Mouse (Mus musculus) heart, adult 8-10 months (tissue): ENCODE results near the gene Slc16a12. TPM values are rescaled to one million over a fixed set of nuclear protein-coding genes. Genes with fewer than 3 reads are reported as not detected.
"Not testable (repeated sequence)": the region's sequence is repeated elsewhere in the genome, so short reads cannot be mapped to it uniquely, and the experiment has no call there.

Experiments used
- DNase-seq: peaks from one replicate; pipeline ENCODE4 v3.0.0; 2022; ENCODE audit warnings: low spot score
- microRNA-seq: library from miRNA; unstranded; fragments of <30 nt; microRNA quantifications from one replicate; pipeline ENCODE4 v1.2.0, GENCODE M21; 2022
- total RNA-seq, 4 experiments: library from RNA; stranded (reverse); gene quantifications; 2 replicates each; pipeline ENCODE4 v1.2.4; 2022

Slc16a12 gene
- total RNA-seq, 4 experiments from 2014 or later: 1.2 to 3.3 (median 2.1) TPM

DNA sequence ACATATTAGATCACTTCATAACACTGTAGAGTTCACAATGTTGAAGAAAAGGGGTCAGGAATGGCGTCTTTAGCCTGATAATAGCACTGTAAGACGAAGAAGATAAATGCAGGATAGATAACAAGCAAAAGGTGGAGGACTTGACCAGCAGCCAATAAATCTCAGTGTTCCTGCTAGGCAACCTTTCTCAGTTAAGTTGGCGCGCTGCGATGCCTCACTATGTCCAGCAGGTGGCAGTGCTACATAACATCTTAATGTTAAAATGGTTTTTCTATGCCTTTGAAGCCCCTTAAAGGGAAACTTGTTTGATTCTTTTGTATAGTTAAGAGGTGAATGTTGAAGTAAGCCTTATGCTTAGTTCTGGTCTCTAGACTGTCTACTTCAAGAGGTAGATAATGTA is 81.0 kb downstream of the Slc16a12 start:
- DNase-seq: peak; percentile 61

DNA sequence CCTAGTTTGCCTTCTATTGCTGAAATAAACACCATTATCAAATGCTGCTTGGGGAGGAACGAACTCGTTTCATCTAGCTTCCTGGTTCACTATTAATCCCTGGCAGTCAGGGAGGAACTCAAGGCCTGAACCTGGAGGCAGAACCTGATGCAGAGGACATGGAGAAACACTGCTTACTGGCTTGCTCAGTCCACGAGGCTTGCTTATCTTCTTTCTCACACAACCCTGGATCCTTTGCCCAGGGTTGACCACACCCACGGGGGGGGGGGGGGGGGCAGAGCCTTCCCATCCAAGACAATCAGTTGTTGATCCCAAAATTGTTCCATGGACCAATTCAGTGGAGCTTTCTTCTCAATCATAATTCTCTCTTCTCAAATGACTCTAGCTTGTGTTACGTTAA is 84.3 kb downstream of the Slc16a12 start:
- no peak for DNase-seq

DNA sequence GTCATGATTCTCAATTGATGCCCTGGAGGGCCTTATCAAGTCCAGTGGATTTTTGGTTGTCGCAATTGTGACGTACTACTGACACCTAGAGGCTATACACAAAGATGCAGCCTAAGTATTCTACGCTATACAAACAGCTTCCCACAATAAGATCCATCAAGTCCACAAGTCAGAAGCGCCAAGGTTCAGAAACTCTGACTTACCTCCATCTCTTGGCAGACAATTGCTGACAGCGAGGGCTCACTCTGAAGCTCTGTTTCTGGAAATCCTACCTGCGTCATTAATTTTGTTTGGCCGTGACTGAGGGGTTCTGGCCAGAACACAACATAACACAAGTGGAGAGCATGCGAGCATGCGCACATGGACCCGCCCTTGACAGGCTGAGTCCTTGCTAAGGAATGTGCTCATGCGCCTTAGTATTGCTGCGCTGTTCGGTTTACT is 85.0 kb downstream of the Slc16a12 start:
- DNase-seq: peak; percentile 66

DNA sequence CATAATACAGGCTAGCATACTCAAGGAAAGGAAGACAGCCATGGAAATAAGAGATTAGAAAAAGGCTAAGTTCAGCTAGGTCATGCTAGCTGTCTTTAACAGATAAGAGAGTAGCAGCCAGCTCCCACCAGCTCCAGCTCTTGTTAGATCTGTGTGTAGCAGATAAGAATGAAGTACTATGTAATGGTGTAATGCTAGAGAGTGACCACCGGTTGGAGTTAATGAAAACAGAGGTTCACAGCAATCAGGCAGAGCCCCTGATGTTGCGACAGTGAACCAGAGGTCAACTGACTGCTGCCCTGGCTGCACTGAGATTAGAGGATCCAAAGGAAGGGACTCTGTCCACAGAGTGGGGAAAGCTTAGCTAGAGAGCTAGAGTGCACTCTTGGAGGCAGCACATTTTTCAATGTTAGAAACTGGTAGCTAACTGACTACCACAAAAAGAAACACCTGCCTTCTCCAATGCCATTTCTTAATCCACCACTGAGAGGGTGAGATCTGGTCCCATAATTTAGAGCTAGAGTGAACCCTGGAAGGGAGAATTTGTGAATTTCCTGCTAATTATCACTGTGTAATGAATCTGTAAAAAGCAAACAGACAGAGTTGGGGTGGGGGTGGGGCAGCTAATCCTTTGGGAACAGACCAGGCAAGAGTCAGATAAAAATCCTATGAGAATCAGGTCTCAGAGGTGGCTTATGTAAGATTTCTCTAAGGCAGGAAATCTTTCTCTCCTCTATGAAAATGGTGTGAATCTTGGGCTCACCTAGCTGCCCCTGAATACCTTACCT is 90.4 kb downstream of the Slc16a12 start:
- no peak for DNase-seq

DNA sequence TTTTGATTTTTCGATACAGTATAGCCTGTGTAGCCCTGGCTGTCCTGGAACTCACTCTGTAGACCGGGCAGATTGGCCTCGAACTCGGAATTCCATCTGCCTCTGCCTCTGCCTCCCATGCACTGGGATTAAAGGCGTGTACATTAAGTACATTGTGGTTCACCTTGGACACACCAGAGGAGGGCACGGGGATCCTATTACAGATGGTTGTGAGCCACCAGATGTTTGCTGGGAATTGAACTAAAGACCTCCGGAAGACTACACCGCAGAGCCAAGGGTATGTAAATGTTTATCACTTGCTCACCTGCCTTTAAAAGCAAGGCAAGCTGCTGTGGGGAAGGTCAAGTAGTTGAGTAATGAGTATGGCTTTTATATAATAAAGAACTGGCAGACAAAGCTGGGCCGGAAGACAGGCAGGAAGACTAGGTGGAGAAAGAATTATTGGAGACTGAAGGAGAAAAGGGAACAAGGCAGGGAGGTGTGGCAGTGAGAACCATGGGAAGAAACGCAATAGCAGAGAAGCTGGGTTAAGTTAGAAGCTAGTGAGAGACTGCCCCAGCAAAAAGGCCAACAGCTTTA is 91.8 kb downstream of the Slc16a12 start:
- DNase-seq: no peak

DNA sequence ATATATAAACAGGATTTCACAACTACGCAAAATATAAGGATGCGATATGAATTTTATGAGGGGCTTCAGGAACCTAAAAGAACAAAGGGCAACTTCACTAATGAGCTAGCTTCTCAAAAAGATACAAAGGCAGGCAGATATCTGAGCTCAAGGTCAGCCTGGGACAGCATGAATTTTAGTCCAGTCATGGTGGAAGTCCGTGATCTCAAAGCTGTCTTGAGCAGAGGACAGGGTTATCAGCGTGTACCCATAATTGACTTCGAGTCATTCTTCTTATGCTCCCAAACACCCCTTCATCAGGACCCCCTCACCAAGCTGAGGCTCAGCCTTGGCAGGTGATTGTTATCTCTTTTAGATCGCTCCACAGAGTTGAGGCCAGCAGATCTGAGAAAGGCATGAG is 96.1 kb downstream of the Slc16a12 start:
- no peak for DNase-seq

DNA sequence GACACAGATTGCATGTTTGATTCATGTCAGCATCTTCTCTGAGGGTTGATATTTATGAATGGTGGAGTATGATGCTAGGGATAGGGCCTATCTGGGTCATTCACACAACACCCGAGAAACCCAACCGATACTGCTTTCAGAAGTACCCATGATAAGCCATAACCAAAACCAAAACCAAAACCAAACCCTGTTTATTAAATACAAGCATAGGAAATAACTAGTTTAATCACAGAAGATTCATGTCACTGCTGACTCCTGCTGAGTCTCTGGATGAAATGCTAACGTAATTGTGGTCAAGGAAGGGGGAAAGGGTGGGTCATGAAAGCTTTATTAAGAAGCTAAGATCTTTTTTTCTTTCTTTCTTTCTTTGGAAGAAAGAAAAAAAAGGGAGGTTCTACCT is 96.8 kb downstream of the Slc16a12 start:
- no peak for DNase-seq

DNA sequence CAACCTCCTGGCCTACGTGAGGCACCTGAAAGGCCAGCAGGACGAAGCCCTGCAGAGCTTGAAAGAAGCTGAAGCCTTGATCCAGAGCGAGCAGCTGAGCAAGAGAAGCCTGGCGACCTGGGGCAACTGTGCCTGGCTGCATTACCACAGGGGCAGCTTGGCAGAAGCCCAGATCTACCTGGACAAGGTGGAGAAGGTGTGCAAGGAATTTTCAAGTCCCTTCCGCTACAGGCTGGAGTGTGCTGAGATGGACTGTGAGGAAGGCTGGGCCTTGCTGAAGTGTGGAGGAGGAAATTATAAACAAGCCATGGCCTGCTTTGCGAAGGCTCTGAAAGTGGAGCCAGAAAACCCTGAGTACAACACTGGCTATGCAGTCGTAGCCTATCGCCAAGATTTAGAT is 99.5 kb downstream of the Slc16a12 start:
- not testable (repeated sequence) for DNase-seq

DNA sequence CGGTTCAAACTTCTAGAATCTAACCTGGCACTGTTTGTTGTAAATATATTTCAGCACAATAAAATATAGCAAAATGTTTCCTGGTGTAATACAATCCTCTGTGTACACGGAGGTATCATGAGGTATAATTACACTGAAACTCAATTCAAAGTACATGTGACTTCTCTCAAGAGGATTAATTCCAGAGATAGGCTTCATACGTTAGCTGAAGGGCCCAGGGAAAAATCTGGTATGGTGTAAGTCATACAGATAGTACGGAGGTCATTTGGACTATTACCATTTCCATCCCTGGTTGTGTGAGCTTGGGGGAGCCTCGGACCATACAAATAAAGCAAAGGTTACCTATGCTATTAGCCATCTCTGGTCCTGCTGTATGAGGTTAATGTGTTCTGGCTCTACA is 104.5 kb downstream of the Slc16a12 start:
- no peak for DNase-seq

DNA sequence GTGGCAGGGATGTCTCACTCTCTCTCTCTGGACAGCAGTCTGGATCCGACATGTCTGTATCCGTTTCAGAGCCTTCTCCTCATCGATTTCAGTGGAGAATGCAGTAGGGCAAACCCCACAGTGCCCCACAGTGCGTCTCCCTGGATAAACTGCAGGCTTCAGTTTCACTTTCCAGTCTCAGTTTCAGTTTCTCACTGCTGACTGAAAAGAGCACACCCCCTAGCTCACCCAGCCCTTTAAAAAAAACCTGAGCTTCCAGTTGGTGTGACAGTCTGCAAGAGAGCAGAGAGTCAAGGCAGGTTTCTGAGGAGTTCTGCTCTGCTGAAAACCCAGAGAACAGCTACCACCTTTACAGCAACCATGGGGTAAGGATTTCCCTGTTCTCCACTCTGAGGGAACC is 106.5 kb downstream of the Slc16a12 start, which contains the start of the genes Ifit1bl2 and Ifit1:
TSS of gene Ifit1bl2 (minus strand) at position 121 of the 400 bp plus-strand sequence.
TSS of gene Ifit1 (plus strand) at position 249 of the 400 bp plus-strand sequence.
- peak; percentile 63 for DNase-seq

DNA sequence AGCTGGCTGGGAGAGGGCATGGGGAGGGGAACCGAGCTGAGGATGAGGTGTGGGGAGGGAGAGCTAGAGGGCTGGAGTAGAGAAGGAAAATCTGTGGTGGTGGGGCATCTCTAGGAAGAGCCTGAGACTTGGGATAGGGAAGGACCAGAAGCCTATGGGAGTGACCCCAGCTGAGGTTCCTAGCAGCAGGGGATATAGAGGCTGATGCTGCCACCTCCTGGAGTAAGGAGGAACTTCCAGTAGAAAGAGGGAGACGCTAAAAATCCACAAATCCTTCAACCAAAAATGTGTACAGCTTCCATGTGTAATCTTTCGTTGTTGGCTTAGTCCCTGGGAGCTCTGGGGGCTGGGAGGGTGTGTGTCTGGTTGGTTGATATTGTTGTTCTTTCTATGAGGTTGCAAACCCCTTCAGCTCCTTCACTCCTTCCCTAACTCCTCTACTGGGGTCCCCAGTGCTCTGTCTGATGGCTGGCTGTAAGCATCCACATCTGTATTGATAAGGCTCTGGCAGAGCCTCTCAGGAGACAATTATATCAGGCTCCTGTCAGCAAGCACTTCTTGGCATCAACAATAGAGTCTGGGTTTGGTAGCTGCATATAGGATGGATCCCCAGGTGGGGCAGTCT is 110.0 kb downstream of the Slc16a12 start:
- DNase-seq: peak; percentile 70

DNA sequence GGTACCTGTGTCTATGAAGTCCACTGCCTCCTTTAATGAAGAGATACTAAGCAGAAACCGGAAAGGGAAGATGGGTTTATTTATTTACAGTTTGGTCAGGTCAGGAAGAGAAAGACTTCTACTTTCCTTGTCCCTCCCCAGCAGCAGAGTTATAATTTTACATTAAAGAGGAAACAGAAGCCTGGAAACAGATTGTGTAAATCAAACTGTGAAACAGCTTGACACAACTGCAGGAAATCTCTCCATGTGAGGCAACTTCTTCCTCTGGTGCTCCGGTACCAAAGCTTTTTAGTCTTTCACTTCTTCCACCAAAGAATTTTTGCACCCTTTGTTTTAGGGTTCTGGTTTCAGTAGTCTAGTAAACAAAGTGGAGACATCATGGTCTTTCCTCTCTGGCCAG is 113.6 kb downstream of the Slc16a12 start:
- no peak for DNase-seq

DNA sequence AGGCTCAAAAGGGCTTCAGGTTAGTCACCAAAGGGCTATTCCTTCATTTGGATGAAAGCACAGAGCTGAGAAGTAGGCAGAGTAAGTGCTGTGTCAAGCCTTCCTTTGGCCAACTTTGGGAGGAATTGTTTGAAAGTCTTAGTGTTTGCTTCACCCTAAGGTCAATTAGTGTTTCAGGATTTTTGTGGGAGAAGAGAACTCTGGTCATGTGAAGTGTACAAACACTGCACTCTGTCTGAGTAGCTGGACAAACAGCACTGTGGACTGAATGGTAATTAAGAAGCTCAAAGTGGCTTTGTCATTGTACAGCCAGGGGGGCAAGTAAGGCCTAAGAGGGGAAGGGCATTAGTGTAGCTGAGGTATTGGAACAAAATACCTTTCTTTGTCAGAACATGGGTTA is 115.6 kb downstream of the Slc16a12 start:
- DNase-seq: no peak

DNA sequence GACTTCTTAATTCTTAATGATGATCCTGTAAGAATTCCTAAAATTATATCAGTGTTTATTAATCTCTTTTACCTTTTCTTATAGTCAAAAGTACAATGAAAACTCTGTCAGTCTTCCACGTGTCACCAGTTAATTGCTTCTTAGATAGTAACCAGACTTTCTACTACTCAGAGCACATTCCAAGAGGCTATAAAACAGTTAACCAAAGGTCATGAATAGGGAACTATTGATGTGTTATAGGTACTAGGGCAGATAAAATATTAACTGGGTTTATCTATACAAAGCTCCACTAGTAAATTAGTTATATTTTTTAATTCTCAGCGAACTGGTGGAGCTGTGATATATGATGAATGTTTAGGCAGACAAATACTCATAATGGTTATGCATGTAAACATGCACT is 119.6 kb downstream of the Slc16a12 start:
- DNase-seq: no peak

DNA sequence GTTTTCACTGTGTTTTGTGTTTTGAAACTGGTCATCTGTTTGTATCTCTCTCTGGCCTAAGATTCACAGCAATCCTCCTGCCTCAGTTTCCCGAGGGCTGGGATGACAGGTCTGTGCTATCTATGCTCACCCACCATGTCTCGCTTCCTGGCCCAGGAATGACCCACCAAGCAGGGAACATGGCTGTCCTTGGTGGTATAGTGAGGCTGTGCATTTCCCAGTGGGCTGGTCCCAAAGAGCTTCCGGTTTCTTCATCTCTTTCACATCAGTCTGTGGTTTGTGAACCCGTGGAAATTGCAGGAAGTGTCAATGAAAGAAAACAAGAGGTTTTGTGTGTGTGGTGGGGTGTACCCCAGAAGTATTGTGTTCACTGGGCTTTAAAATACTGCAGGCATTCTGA is 122.4 kb downstream of the Slc16a12 start:
- no peak for DNase-seq

DNA sequence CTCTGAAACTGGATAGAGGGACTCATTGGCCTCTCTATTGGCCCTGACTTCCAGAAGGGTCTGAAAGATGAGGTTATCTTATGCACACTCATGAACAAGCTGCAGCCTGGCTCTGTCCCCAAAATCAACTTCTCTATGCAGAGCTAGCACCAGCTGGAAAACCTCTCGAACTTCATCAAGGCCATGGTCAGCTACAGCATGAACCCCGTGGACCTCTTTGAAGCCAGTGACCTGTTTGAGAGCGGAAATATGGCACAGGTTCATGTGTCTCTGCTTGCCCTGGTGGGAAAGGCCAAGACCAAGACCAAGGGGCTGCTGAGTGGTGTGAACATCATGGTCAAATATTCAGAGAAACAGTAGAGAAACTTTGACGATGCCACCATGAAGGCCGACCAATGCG is 123.3 kb downstream of the Slc16a12 start:
- no peak for DNase-seq

DNA sequence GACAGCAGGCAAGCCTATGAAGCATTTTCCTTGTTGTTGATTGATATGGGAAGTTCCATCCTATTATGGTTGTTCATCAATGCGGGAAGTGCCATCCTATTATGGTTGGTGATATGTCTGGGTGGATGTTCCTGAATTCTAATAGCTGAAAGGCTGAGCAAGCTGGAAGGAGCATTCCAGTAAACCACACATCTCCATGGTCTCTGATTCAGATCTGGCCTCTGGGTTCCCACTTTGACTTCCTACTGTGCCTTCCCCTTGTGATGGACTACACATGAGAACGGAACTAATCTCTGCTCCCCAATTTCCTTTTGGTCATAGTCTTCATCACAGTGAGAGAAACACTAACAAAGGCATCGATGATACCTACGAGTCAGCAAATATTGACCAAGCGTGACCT is 126.2 kb downstream of the Slc16a12 start:
- no peak for DNase-seq

Small RNAs within 50 kb of the gene (microRNA-seq; reads per million reads assigned to microRNA genes)
- not detected for gene Gm27476

Other genes starting within 250 kb of the Slc16a12 start
- 10 to 100 TPM; 22.6 to 27.5 (median 24.7) TPM for gene Lipa, start 219.8 kb downstream of the Slc16a12 start, total RNA-seq
- 1 to 10 TPM; 3.2 to 4.4 (median 3.7) TPM for gene Ifit2, start 196.6 kb downstream of the Slc16a12 start, total RNA-seq
- 1 to 10 TPM; 1.8 to 4.4 (median 3.9) TPM for gene Ifit3, start 163.8 kb downstream of the Slc16a12 start, total RNA-seq
- gene Ifit1bl1, start 145.3 kb downstream of the Slc16a12 start, total RNA-seq: 1 to 10 TPM; 1.4 to 3.8 (median 2.1) TPM
- gene Ifit3b, start 139.3 kb downstream of the Slc16a12 start, total RNA-seq: 1 to 10 TPM; 1.4 to 1.8 (median 1.5) TPM
- 1 to 10 TPM; 1.2 to 2.1 (median 1.8) TPM for gene Ifit1bl2, start 106.5 kb downstream of the Slc16a12 start, total RNA-seq
- 1 to 10 TPM in 2 of 4 experiments, under 1 TPM in 2; 0.90 to 1.3 (median 1.0) TPM for gene Ifit1, start 106.4 kb downstream of the Slc16a12 start, total RNA-seq
- gene Pank1, start 132.2 kb upstream of the Slc16a12 start, total RNA-seq: 10 to 100 TPM; 40.7 to 48.9 (median 45.0) TPM
- gene Kif20b, start 175.1 kb upstream of the Slc16a12 start, total RNA-seq: under 1 TPM; 0.30 to 0.87 (median 0.56) TPM